Mouse (Mus musculus): ENCODE measurements around the gene Ppfibp2. TPM values are rescaled to one million over a fixed set of nuclear protein-coding genes. Genes with fewer than 3 reads are reported as not detected.

The Ppfibp2 gene
- polyA plus RNA-seq, 1 experiment from 2014 or later = 15.1 TPM

- H3K4me1 ChIP-seq (replicated peaks) = 0 out of 2 replicates have a peak, but pooled peaks cover 8% of the 10 kb centered on the region
- H3K27ac ChIP-seq = no peak overlapping the region
- no peak for ATAC-seq (ENCODE audit: insufficient number of reproducible peaks, insufficient read depth, low FRiP score, low TSS enrichment, low read depth)
- H3K9ac ChIP-seq (replicated peaks) = no peak overlapping the region
- WGBS = 43% methylated on average over 2 of the region's 2 CpGs
- no peaks in the 10 kb centered on the region for H3K9me3 ChIP-seq
- H3K27me3 ChIP-seq = no peaks in the 10 kb centered on the region
- H3K4me2 ChIP-seq = no peak overlapping the region
- peaks cover 41% of the 10 kb centered on the region for H3K36me3 ChIP-seq
- H3K4me3 ChIP-seq (replicated peaks) = no peak overlapping the region
These were observed 143.7 kb downstream of the Ppfibp2 start for GRCm38 (mm10) chr7:107738726-107739125.

GRCm38 (mm10) chr7:107742963-107743465 lies 148.0 kb downstream of the Ppfibp2 start:
- ATAC-seq (ENCODE audit: insufficient number of reproducible peaks, insufficient read depth, low FRiP score, low TSS enrichment, low read depth) = peak; percentile 67; the same call in 1 of the 2 replicates
- 75% methylated on average over 10 of the region's 10 CpGs for WGBS
- Histone ChIP-seq H3K36me3 (peaks cover 69% of the 10 kb centered on the region), H3K4me3 (replicated peaks) (no peak overlapping the region), H3K27me3 (no peaks in the 10 kb centered on the region), H3K4me1 (replicated peaks) (0 out of 2 replicates have a peak, but pooled peaks cover 1% of the 10 kb centered on the region), H3K9ac (replicated peaks) (no peak overlapping the region), H3K9me3 (no peaks in the 10 kb centered on the region), H3K4me2 (no peak overlapping the region), H3K27ac (no peak overlapping the region)

GRCm38 (mm10) chr7:107744454-107744853 lies 149.4 kb downstream of the Ppfibp2 start:
- peaks cover 61% of the 10 kb centered on the region for H3K36me3 ChIP-seq
- no peak overlapping the region for H3K9ac ChIP-seq (replicated peaks)
- H3K27me3 ChIP-seq = no peaks in the 10 kb centered on the region
- no peak overlapping the region for H3K4me2 ChIP-seq
- H3K4me3 ChIP-seq (replicated peaks) = no peak overlapping the region
- no peak overlapping the region for H3K27ac ChIP-seq
- no peaks in the 10 kb centered on the region; the same call in 1 of the 2 replicates for H3K4me1 ChIP-seq (replicated peaks)
- 86% methylated on average over 4 of the region's 4 CpGs for WGBS
- no peak for ATAC-seq (ENCODE audit: insufficient number of reproducible peaks, insufficient read depth, low FRiP score, low TSS enrichment, low read depth)
- H3K9me3 ChIP-seq = no peaks in the 10 kb centered on the region

GRCm38 (mm10) chr7:107745111-107745510 lies 150.1 kb downstream of the Ppfibp2 start:
- WGBS = 69% methylated on average over 2 of the region's 2 CpGs
- Histone ChIP-seq H3K9ac (replicated peaks) (no peak overlapping the region), H3K4me3 (replicated peaks) (no peak overlapping the region), H3K27ac (no peak overlapping the region), H3K27me3 (no peaks in the 10 kb centered on the region), H3K4me1 (replicated peaks) (no peaks in the 10 kb centered on the region; the same call in 1 of the 2 replicates), H3K4me2 (no peak overlapping the region), H3K36me3 (peaks cover 55% of the 10 kb centered on the region), H3K9me3 (no peaks in the 10 kb centered on the region)
- no peak for ATAC-seq (ENCODE audit: insufficient number of reproducible peaks, insufficient read depth, low FRiP score, low TSS enrichment, low read depth)

- no peak overlapping the region for H3K4me3 ChIP-seq (replicated peaks)
- no peak overlapping the region for H3K27ac ChIP-seq
- no peak overlapping the region for H3K4me2 ChIP-seq
- H3K4me1 ChIP-seq (replicated peaks) = no peaks in the 10 kb centered on the region; the same call in 1 of the 2 replicates
- no peak for ATAC-seq (ENCODE audit: insufficient number of reproducible peaks, insufficient read depth, low FRiP score, low TSS enrichment, low read depth)
- H3K36me3 ChIP-seq = peaks cover 46% of the 10 kb centered on the region
- H3K27me3 ChIP-seq = no peaks in the 10 kb centered on the region
- H3K9ac ChIP-seq (replicated peaks) = no peak overlapping the region
- WGBS = 89% methylated on average over 8 of the region's 8 CpGs
- H3K9me3 ChIP-seq = no peaks in the 10 kb centered on the region
These were observed 151.0 kb downstream of the Ppfibp2 start for GRCm38 (mm10) chr7:107746036-107746435.

GRCm38 (mm10) chr7:107747476-107747875 lies 152.5 kb downstream of the Ppfibp2 start:
- WGBS = 87% methylated on average over 9 of the region's 9 CpGs
- Histone ChIP-seq H3K4me2 (no peak overlapping the region), H3K9me3 (no peaks in the 10 kb centered on the region), H3K9ac (replicated peaks) (no peak overlapping the region), H3K4me3 (replicated peaks) (no peak overlapping the region), H3K4me1 (replicated peaks) (no peaks in the 10 kb centered on the region; the same call in 1 of the 2 replicates), H3K36me3 (peaks cover 41% of the 10 kb centered on the region), H3K27ac (no peak overlapping the region), H3K27me3 (no peaks in the 10 kb centered on the region)
- ATAC-seq (ENCODE audit: insufficient number of reproducible peaks, insufficient read depth, low FRiP score, low TSS enrichment, low read depth) = no peak

- ATAC-seq (ENCODE audit: insufficient number of reproducible peaks, insufficient read depth, low FRiP score, low TSS enrichment, low read depth) = no peak
- Histone ChIP-seq H3K4me2 (no peak overlapping the region), H3K27me3 (no peaks in the 10 kb centered on the region), H3K4me1 (replicated peaks) (no peaks in the 10 kb centered on the region; the same call in 1 of the 2 replicates), H3K4me3 (replicated peaks) (no peak overlapping the region), H3K9me3 (no peaks in the 10 kb centered on the region), H3K9ac (replicated peaks) (no peak overlapping the region), H3K27ac (no peak overlapping the region), H3K36me3 (peaks cover 39% of the 10 kb centered on the region)
- 23% methylated on average over 2 of the region's 2 CpGs for WGBS
These were observed 152.9 kb downstream of the Ppfibp2 start for GRCm38 (mm10) chr7:107747954-107748353.

- Histone ChIP-seq H3K36me3 (peaks cover 26% of the 10 kb centered on the region), H3K9ac (replicated peaks) (no peak overlapping the region), H3K4me2 (no peak overlapping the region), H3K27ac (no peak overlapping the region), H3K4me1 (replicated peaks) (no peaks in the 10 kb centered on the region; the same call in 1 of the 2 replicates), H3K4me3 (replicated peaks) (no peak overlapping the region), H3K9me3 (no peaks in the 10 kb centered on the region), H3K27me3 (no peaks in the 10 kb centered on the region)
- no peak for ATAC-seq (ENCODE audit: insufficient number of reproducible peaks, insufficient read depth, low FRiP score, low TSS enrichment, low read depth)
- 3% methylated on average over 3 of the region's 3 CpGs for WGBS
These were observed 154.3 kb downstream of the Ppfibp2 start for GRCm38 (mm10) chr7:107749270-107749669.

- H3K9ac ChIP-seq (replicated peaks) = no peak overlapping the region
- no peaks in the 10 kb centered on the region for H3K9me3 ChIP-seq
- no peak for ATAC-seq (ENCODE audit: insufficient number of reproducible peaks, insufficient read depth, low FRiP score, low TSS enrichment, low read depth)
- peaks cover 24% of the 10 kb centered on the region for H3K36me3 ChIP-seq
- no peaks in the 10 kb centered on the region; the same call in 1 of the 2 replicates for H3K4me1 ChIP-seq (replicated peaks)
- H3K27me3 ChIP-seq = no peaks in the 10 kb centered on the region
- H3K27ac ChIP-seq = no peak overlapping the region
- WGBS = 94% methylated on average over 4 of the region's 4 CpGs
- no peak overlapping the region for H3K4me2 ChIP-seq
- H3K4me3 ChIP-seq (replicated peaks) = no peak overlapping the region
These were observed 154.7 kb downstream of the Ppfibp2 start for GRCm38 (mm10) chr7:107749721-107750120.

GRCm38 (mm10) chr7:107752031-107752520 lies 157.1 kb downstream of the Ppfibp2 start:
- H3K9ac ChIP-seq (replicated peaks) = no peak overlapping the region
- no peak overlapping the region for H3K4me3 ChIP-seq (replicated peaks)
- H3K27me3 ChIP-seq = no peaks in the 10 kb centered on the region
- 77% methylated on average over 10 of the region's 10 CpGs for WGBS
- H3K9me3 ChIP-seq = no peaks in the 10 kb centered on the region
- 0 out of 2 replicates have a peak, but pooled peaks cover 5% of the 10 kb centered on the region for H3K36me3 ChIP-seq
- H3K27ac ChIP-seq = no peak overlapping the region
- H3K4me1 ChIP-seq (replicated peaks) = no peaks in the 10 kb centered on the region; the same call in 1 of the 2 replicates
- no peak overlapping the region for H3K4me2 ChIP-seq
- ATAC-seq (ENCODE audit: insufficient number of reproducible peaks, insufficient read depth, low FRiP score, low TSS enrichment, low read depth) = no peak

GRCm38 (mm10) chr7:107755905-107756304 lies 160.9 kb downstream of the Ppfibp2 start:
- WGBS = 80% methylated on average over 3 of the region's 3 CpGs
- H3K27ac ChIP-seq = no peak overlapping the region
- no peak for ATAC-seq (ENCODE audit: insufficient number of reproducible peaks, insufficient read depth, low FRiP score, low TSS enrichment, low read depth)

GRCm38 (mm10) chr7:107756748-107757147 lies 161.7 kb downstream of the Ppfibp2 start:
- no peaks in the 10 kb centered on the region for H3K36me3 ChIP-seq
- no peak overlapping the region for H3K9ac ChIP-seq (replicated peaks)
- WGBS = 84% methylated on average over 2 of the region's 2 CpGs
- H3K4me3 ChIP-seq (replicated peaks) = no peak overlapping the region
- peaks cover 8% of the 10 kb centered on the region; the same call in 1 of the 2 replicates for H3K4me1 ChIP-seq (replicated peaks)
- ATAC-seq (ENCODE audit: insufficient number of reproducible peaks, insufficient read depth, low FRiP score, low TSS enrichment, low read depth) = no peak
- H3K27me3 ChIP-seq = no peaks in the 10 kb centered on the region
- H3K9me3 ChIP-seq = no peaks in the 10 kb centered on the region
- H3K4me2 ChIP-seq = no peak overlapping the region
- no peak overlapping the region for H3K27ac ChIP-seq

More at GRCm38 (mm10) chr7:107755905-107756304, 160.9 kb downstream of the Ppfibp2 start:
- no peak overlapping the region for H3K4me3 ChIP-seq (replicated peaks)
- H3K4me2 ChIP-seq = no peak overlapping the region
- H3K36me3 ChIP-seq = no peaks in the 10 kb centered on the region
- no peak overlapping the region for H3K9ac ChIP-seq (replicated peaks)
- peaks cover 8% of the 10 kb centered on the region; the same call in 1 of the 2 replicates for H3K4me1 ChIP-seq (replicated peaks)
- no peaks in the 10 kb centered on the region for H3K9me3 ChIP-seq
- no peaks in the 10 kb centered on the region for H3K27me3 ChIP-seq

All from limb, embryonic 12.5 days (tissue).